ENCODE assay signal across 28 mouse cellular contexts in genomic region chr6:52265306-52265912, GRCm38 (mm10). TPM values are rescaled to one million over a fixed set of nuclear protein-coding genes. Genes with fewer than 3 reads are reported as not detected.
A peak's percentile ranks its signal among the peaks of the same experiment; 100 is the strongest.
DNase-seq lines count a peak whose midpoint lies in the region; ATAC-seq lines count a peak whose summit lies in the region.
"Had no signal": no experiment of that assay in that cellular context is flagged by ENCODE, and none has a peak within 500 bp of the region (broad histone marks: within the 10 kb centered on the region; RNA-seq: fewer than 3 reads in every experiment).

No protein-coding gene starts in this region.

- H3K4me3 ChIP-seq in hindbrain, embryonic 11.5 days (ENCODE audit: low read depth, low read length), result no peak overlapping the region
- H3K4me3 ChIP-seq in hindbrain, embryonic 13.5 days, result no peak overlapping the region
- H3K4me3 ChIP-seq in limb, embryonic 13.5 days, result peak overlapping the region; percentile 95
- H3K4me3 ChIP-seq: forebrain, embryonic 13.5 days; neural tube, embryonic 12.5 days had no signal

- peaks cover 6% of the 10 kb centered on the region; the same call in 1 of the 2 replicates for H3K4me1 ChIP-seq in hindbrain, embryonic 11.5 days (replicated peaks; ENCODE audit: control insufficient read depth, insufficient read depth, low read length)
- peaks cover 3% of the 10 kb centered on the region; the same call in 1 of the 2 replicates for H3K4me1 ChIP-seq in hindbrain, embryonic 13.5 days (replicated peaks)
- H3K4me1 ChIP-seq in limb, embryonic 13.5 days, result peaks cover 50% of the 10 kb centered on the region

- peaks cover 96% of the 10 kb centered on the region for H3K27me3 ChIP-seq in hindbrain, embryonic 11.5 days (ENCODE audit: control insufficient read depth, insufficient read depth, low read length)
- peaks cover 98% of the 10 kb centered on the region for H3K27me3 ChIP-seq in hindbrain, embryonic 13.5 days
- peaks cover 49% of the 10 kb centered on the region for H3K27me3 ChIP-seq in limb, embryonic 13.5 days

- no peak for ATAC-seq in hindbrain, embryonic 11.5 days (ENCODE audit: low FRiP score)
- ATAC-seq in hindbrain, embryonic 13.5 days (ENCODE audit: low FRiP score), result no peak
- no peak for ATAC-seq in limb, embryonic 13.5 days (ENCODE audit: low FRiP score, low read depth)
- ATAC-seq: CD4-positive, CD25-positive, alpha-beta regulatory T cell, adult 4 months; forebrain, embryonic 13.5 days; liver, postnatal 0 days; Patski had no signal

- H3K9ac ChIP-seq in hindbrain, embryonic 11.5 days (ENCODE audit: low read depth, low read length), result no peak overlapping the region
- H3K9ac ChIP-seq in hindbrain, embryonic 13.5 days, result no peak overlapping the region
- H3K9ac ChIP-seq in limb, embryonic 13.5 days, result peak overlapping the region; percentile 100
- H3K9ac ChIP-seq: forebrain, embryonic 13.5 days; liver, postnatal 0 days; neural tube, embryonic 12.5 days had no signal

- WGBS in hindbrain, embryonic 11.5 days, result under 1% methylated on average over 18 of the region's 18 CpGs
- WGBS in hindbrain, embryonic 13.5 days, result 1% methylated on average over 18 of the region's 18 CpGs
- 1% methylated on average over 18 of the region's 18 CpGs for WGBS in limb, embryonic 13.5 days

- DNase-seq in embryo, embryonic 10.5 days (ENCODE audit: low spot score), result peak; percentile 54
- DNase-seq in embryo, embryonic 10 days (ENCODE audit: low spot score), result no peak
- DNase-seq in hindbrain, embryonic 11.5 days (ENCODE audit: low spot score), result peak; percentile 66
- peak; percentile 45 for DNase-seq in embryo, embryonic 9.5 days (ENCODE audit: extremely low spot score)
- DNase-seq in right cerebral cortex, postnatal 25 days, result no peak
- no peak for DNase-seq in left cerebral cortex, adult 8-10 months (ENCODE audit: low spot score in 2 of 2)
- DNase-seq: adrenal gland, adult 8-10 months; cerebellum, adult 8-10 months; heart, postnatal 36 days; kidney, adult 8-10 months; kidney, postnatal 14 days; liver, postnatal 0 days; lung, postnatal 10 days; right cerebral cortex, adult 18-20 months; thymus, postnatal 14 days had no signal

- no peaks in the 10 kb centered on the region for H3K9me3 ChIP-seq in hindbrain, embryonic 11.5 days (ENCODE audit: control insufficient read depth, low read length)
- H3K9me3 ChIP-seq in hindbrain, embryonic 13.5 days, result no peaks in the 10 kb centered on the region
- no peaks in the 10 kb centered on the region for H3K9me3 ChIP-seq in limb, embryonic 13.5 days
- H3K9me3 ChIP-seq: forebrain, embryonic 13.5 days; neural tube, embryonic 12.5 days had no signal

- H3K4me2 ChIP-seq in hindbrain, embryonic 11.5 days (replicated peaks; ENCODE audit: low read depth, low read length), result no peak overlapping the region
- H3K4me2 ChIP-seq in hindbrain, embryonic 13.5 days, result no peak overlapping the region
- peak overlapping the region; percentile 69 for H3K4me2 ChIP-seq in limb, embryonic 13.5 days (replicated peaks)
- H3K4me2 ChIP-seq: forebrain, embryonic 13.5 days; neural tube, embryonic 12.5 days had no signal

- H3K36me3 ChIP-seq in hindbrain, embryonic 11.5 days (ENCODE audit: control insufficient read depth, insufficient read depth, low read length), result no peaks in the 10 kb centered on the region
- no peaks in the 10 kb centered on the region for H3K36me3 ChIP-seq in hindbrain, embryonic 13.5 days
- H3K36me3 ChIP-seq in limb, embryonic 13.5 days, result no peaks in the 10 kb centered on the region
- H3K36me3 ChIP-seq: neural tube, embryonic 12.5 days had no signal

- H3K27ac ChIP-seq in hindbrain, embryonic 11.5 days (ENCODE audit: low read depth, low read length), result no peak overlapping the region
- H3K27ac ChIP-seq in hindbrain, embryonic 13.5 days, result no peak overlapping the region
- peak overlapping the region; percentile 97 for H3K27ac ChIP-seq in limb, embryonic 13.5 days
- H3K27ac ChIP-seq: forebrain, embryonic 13.5 days; neural tube, embryonic 12.5 days had no signal

RNA-seq across cellular contexts. Expression of gene Hoxa13, which starts 4.7 kb away (rescaled TPM):
- not detected in 2 replicates for polyA plus RNA-seq in hindbrain, embryonic 11.5 days (2014; fragmentation: Nextera tagmentation; extraction: Ambion mirVana)
- polyA plus RNA-seq in hindbrain, embryonic 13.5 days (2015; fragmentation: Nextera tagmentation; extraction: Ambion mirVana), result not detected in 2 replicates
- polyA plus RNA-seq in limb, embryonic 13.5 days (2015; fragmentation: Nextera tagmentation; extraction: Ambion mirVana), result 24.5 and 27.7 TPM in 2 replicates
- total RNA-seq in left cerebral cortex, adult 8-10 months (2022), result not detected
- total RNA-seq: adrenal gland, adult 8-10 months; common myeloid progenitor, adult 5-6 weeks; heart, postnatal 36 days; left cerebral cortex, adult 18-20 months; liver, adult 2 months; megakaryocyte progenitor cell, adult 5-6 weeks had no signal
- polyA plus RNA-seq: CD4-positive, CD25-positive, alpha-beta regulatory T cell, adult 4 months; forebrain, embryonic 13.5 days; heart, embryonic 14.5 days; liver, adult 2 months; liver, postnatal 0 days; small intestine, adult 2 months; testis, adult 2 months had no signal

RNA-seq across cellular contexts. Expression of gene Hoxa11, which starts 19.8 kb away (rescaled TPM):
- polyA plus RNA-seq in hindbrain, embryonic 11.5 days (2014; fragmentation: Nextera tagmentation; extraction: Ambion mirVana), result not detected in 2 replicates
- not detected in 2 replicates for polyA plus RNA-seq in hindbrain, embryonic 13.5 days (2015; fragmentation: Nextera tagmentation; extraction: Ambion mirVana)
- polyA plus RNA-seq in limb, embryonic 13.5 days (2015; fragmentation: Nextera tagmentation; extraction: Ambion mirVana), result 44.5 and 55.0 TPM in 2 replicates
- not detected for total RNA-seq in left cerebral cortex, adult 8-10 months (2022)
- total RNA-seq: adrenal gland, adult 8-10 months; common myeloid progenitor, adult 5-6 weeks; heart, postnatal 36 days; left cerebral cortex, adult 18-20 months; liver, adult 2 months; megakaryocyte progenitor cell, adult 5-6 weeks had no signal
- polyA plus RNA-seq: CD4-positive, CD25-positive, alpha-beta regulatory T cell, adult 4 months; heart, embryonic 14.5 days; liver, adult 2 months; liver, postnatal 0 days; small intestine, adult 2 months; testis, adult 2 months had no signal

RNA-seq across cellular contexts. Expression of gene Hoxa10, which starts 24.8 kb away (rescaled TPM):
- polyA plus RNA-seq in hindbrain, embryonic 11.5 days (2014; fragmentation: Nextera tagmentation; extraction: Ambion mirVana), result not detected in 2 replicates
- 0.22 TPM in 1 of 2 replicates, not detected in the other for polyA plus RNA-seq in hindbrain, embryonic 13.5 days (2015; fragmentation: Nextera tagmentation; extraction: Ambion mirVana)
- polyA plus RNA-seq in limb, embryonic 13.5 days (2015; fragmentation: Nextera tagmentation; extraction: Ambion mirVana), result 191 and 207 TPM in 2 replicates
- not detected for total RNA-seq in left cerebral cortex, adult 8-10 months (2022)
- total RNA-seq: heart, postnatal 36 days; left cerebral cortex, adult 18-20 months; liver, adult 2 months had no signal
- polyA plus RNA-seq: CD4-positive, CD25-positive, alpha-beta regulatory T cell, adult 4 months; liver, adult 2 months; liver, postnatal 0 days; small intestine, adult 2 months had no signal

RNA-seq across cellular contexts. Expression of gene Hoxa9, which starts 34.5 kb away (rescaled TPM):
- 0.25 and 1.1 TPM in 2 replicates for polyA plus RNA-seq in hindbrain, embryonic 11.5 days (2014; fragmentation: Nextera tagmentation; extraction: Ambion mirVana)
- polyA plus RNA-seq in hindbrain, embryonic 13.5 days (2015; fragmentation: Nextera tagmentation; extraction: Ambion mirVana), result 0.72 and 1.3 TPM in 2 replicates
- 58.3 and 63.5 TPM in 2 replicates for polyA plus RNA-seq in limb, embryonic 13.5 days (2015; fragmentation: Nextera tagmentation; extraction: Ambion mirVana)
- total RNA-seq in left cerebral cortex, adult 8-10 months (2022), result not detected
- total RNA-seq: heart, postnatal 36 days; left cerebral cortex, adult 18-20 months; liver, adult 2 months had no signal
- polyA plus RNA-seq: forebrain, embryonic 13.5 days; small intestine, adult 2 months had no signal

RNA-seq across cellular contexts. Expression of gene Hoxa7, which starts 43.8 kb away (rescaled TPM):
- polyA plus RNA-seq in hindbrain, embryonic 11.5 days (2014; fragmentation: Nextera tagmentation; extraction: Ambion mirVana), result 0.34 and 1.9 TPM in 2 replicates
- 7.4 and 14.9 TPM in 2 replicates for polyA plus RNA-seq in hindbrain, embryonic 13.5 days (2015; fragmentation: Nextera tagmentation; extraction: Ambion mirVana)
- polyA plus RNA-seq in limb, embryonic 13.5 days (2015; fragmentation: Nextera tagmentation; extraction: Ambion mirVana), result 11.8 and 13.1 TPM in 2 replicates
- total RNA-seq in left cerebral cortex, adult 8-10 months (2022), result not detected
- total RNA-seq: left cerebral cortex, adult 18-20 months; liver, adult 2 months had no signal
- polyA plus RNA-seq: CD4-positive, CD25-positive, alpha-beta regulatory T cell, adult 4 months; forebrain, embryonic 13.5 days had no signal

Comparison
In these comparisons a context has a peak if more than half of its experiments do, and no peak if none do; other contexts are left out.
1. DNase-seq: peak in embryo, embryonic 10.5 days (single experiment), hindbrain, embryonic 11.5 days (single experiment) and embryo, embryonic 9.5 days (single experiment); none in embryo, embryonic 10 days (single experiment), right cerebral cortex, postnatal 25 days (single experiment) and left cerebral cortex, adult 8-10 months (0 of 2).
2. RNA of gene Hoxa13, which starts 4.7 kb away (polyA plus RNA-seq): 24.5 to 27.7 TPM in limb, embryonic 13.5 days; not detected in hindbrain, embryonic 11.5 days and not detected in hindbrain, embryonic 13.5 days; every median in the first group is over 10 times any median in the second.
3. RNA of gene Hoxa11, which starts 19.8 kb away (polyA plus RNA-seq): 44.5 to 55.0 TPM in limb, embryonic 13.5 days; not detected in hindbrain, embryonic 11.5 days and not detected in hindbrain, embryonic 13.5 days; every median in the first group is over 10 times any median in the second.
4. RNA of gene Hoxa10, which starts 24.8 kb away (polyA plus RNA-seq): 191 to 207 TPM in limb, embryonic 13.5 days; 0.22 TPM in hindbrain, embryonic 13.5 days and not detected in hindbrain, embryonic 11.5 days; every median in the first group is over 100 times any median in the second.